Mouse (Mus musculus): ENCODE data around the gene Nipsnap2. TPM values are rescaled to one million over a fixed set of nuclear protein-coding genes. Genes with fewer than 3 reads are reported as not detected.
A peak's percentile ranks its signal among the peaks of the same experiment; 100 is the strongest.

The Nipsnap2 gene
- polyA plus RNA-seq, 1 experiment from 2014 or later = 58.7 TPM

DNA sequence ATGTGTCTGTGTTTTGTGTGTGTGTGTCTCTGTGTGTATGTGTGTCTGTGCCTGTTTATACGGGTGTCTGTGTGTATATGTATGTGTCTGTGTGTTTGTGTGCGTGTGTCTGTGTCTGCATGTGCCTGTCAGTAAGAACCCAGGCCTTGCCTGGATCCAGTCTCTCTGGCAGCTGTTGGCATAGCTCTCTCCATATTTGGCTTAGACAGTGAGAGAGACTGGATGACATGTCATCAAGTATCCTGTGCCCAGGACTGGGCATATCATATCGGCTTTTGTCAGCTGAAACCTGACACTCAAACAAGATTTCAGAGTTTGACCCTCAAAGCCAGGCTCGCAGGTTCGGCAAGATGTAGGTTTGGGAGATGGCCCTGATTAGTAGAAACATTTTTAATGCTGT, 6.2 kb downstream of the Nipsnap2 start:
- ATAC-seq (replicated peaks; ENCODE audit: low FRiP score) (no peak), DNase-seq (ENCODE audit: low spot score) (no peak)
- Histone ChIP-seq H3K36me3 (ENCODE audit: control insufficient read depth, insufficient read depth, low read length) (peaks cover 4% of the 10 kb centered on the region; the same call in 1 of the 2 replicates), H3K4me2 (no peak overlapping the region; the same call in 1 of the 2 replicates), H3K4me3 (ENCODE audit: low read depth, low read length) (no peak overlapping the region), H3K27me3 (replicated peaks; ENCODE audit: control insufficient read depth, insufficient read depth, low read length) (no peaks in the 10 kb centered on the region), H3K4me1 (replicated peaks; ENCODE audit: control insufficient read depth, insufficient read depth, low read length) (peaks cover 48% of the 10 kb centered on the region), H3K27ac (ENCODE audit: low read depth, low read length) (peak overlapping the region; percentile 48; the same call in 1 of the 2 replicates), H3K9ac (ENCODE audit: low read depth, low read length) (peak overlapping the region; percentile 31), H3K9me3 (ENCODE audit: control insufficient read depth, low read length) (no peaks in the 10 kb centered on the region)
- 66% methylated on average over 5 of the region's 5 CpGs for WGBS

DNA sequence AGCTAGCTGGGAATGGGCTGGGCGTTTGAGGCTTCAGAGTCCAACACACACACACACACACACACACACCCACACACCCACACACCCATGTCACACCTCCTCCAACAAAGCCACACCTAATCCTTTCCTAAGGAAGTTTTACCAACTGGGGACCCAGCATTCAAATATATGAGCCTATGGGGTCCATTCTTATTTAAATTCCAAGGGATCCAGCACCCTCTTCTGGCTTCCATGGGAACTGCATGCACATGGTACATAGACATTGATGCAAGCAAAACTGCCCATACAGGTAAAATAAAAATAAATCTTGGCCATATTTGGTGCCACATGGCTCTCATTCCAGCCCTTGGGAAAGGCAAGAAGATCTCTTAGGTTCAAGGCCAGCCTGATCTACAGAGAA, 16.1 kb downstream of the Nipsnap2 start:
- Histone ChIP-seq H3K4me2 (no peak overlapping the region), H3K27ac (ENCODE audit: low read depth, low read length) (no peak overlapping the region), H3K27me3 (replicated peaks; ENCODE audit: control insufficient read depth, insufficient read depth, low read length) (no peaks in the 10 kb centered on the region), H3K9me3 (ENCODE audit: control insufficient read depth, low read length) (no peaks in the 10 kb centered on the region), H3K9ac (ENCODE audit: low read depth, low read length) (no peak overlapping the region), H3K4me1 (replicated peaks; ENCODE audit: control insufficient read depth, insufficient read depth, low read length) (peaks cover 22% of the 10 kb centered on the region), H3K36me3 (ENCODE audit: control insufficient read depth, insufficient read depth, low read length) (peaks cover 10% of the 10 kb centered on the region; the same call in 1 of the 2 replicates), H3K4me3 (ENCODE audit: low read depth, low read length) (no peak overlapping the region)
- no peak for DNase-seq (ENCODE audit: low spot score)
- 89% methylated on average over 1 of the region's 1 CpGs for WGBS
- ATAC-seq (replicated peaks; ENCODE audit: low FRiP score) = no peak

- H3K27ac ChIP-seq (ENCODE audit: low read depth, low read length) = peak overlapping the region; percentile 73
- H3K4me2 ChIP-seq = peak overlapping the region; percentile 33
- H3K36me3 ChIP-seq (ENCODE audit: control insufficient read depth, insufficient read depth, low read length) = peaks cover 17% of the 10 kb centered on the region
- no peak overlapping the region for H3K4me3 ChIP-seq (ENCODE audit: low read depth, low read length)
- ATAC-seq (replicated peaks; ENCODE audit: low FRiP score) (peak; percentile 97), DNase-seq (ENCODE audit: low spot score) (peak; percentile 43)
- WGBS = 38% methylated on average over 7 of the region's 7 CpGs
- H3K9ac ChIP-seq (ENCODE audit: low read depth, low read length) = no peak overlapping the region
- H3K4me1 ChIP-seq (replicated peaks; ENCODE audit: control insufficient read depth, insufficient read depth, low read length) = peaks cover 22% of the 10 kb centered on the region
- H3K9me3 ChIP-seq (ENCODE audit: control insufficient read depth, low read length) = no peaks in the 10 kb centered on the region
- no peaks in the 10 kb centered on the region for H3K27me3 ChIP-seq (replicated peaks; ENCODE audit: control insufficient read depth, insufficient read depth, low read length)
Observed at GRCm38 (mm10) chr5:129742903-129743488, 18.1 kb downstream of the Nipsnap2 start.

GRCm38 (mm10) chr5:129744050-129744449, 19.2 kb downstream of the Nipsnap2 start:
- H3K4me3 ChIP-seq (ENCODE audit: low read depth, low read length) = no peak overlapping the region
- H3K27me3 ChIP-seq (replicated peaks; ENCODE audit: control insufficient read depth, insufficient read depth, low read length) = no peaks in the 10 kb centered on the region
- peak overlapping the region; percentile 17 for H3K9ac ChIP-seq (ENCODE audit: low read depth, low read length)
- ATAC-seq (replicated peaks; ENCODE audit: low FRiP score) (peak; percentile 53), DNase-seq (ENCODE audit: low spot score) (no peak)
- H3K4me1 ChIP-seq (replicated peaks; ENCODE audit: control insufficient read depth, insufficient read depth, low read length) = peaks cover 22% of the 10 kb centered on the region
- 32% methylated on average over 6 of the region's 6 CpGs for WGBS
- peak overlapping the region; percentile 73 for H3K27ac ChIP-seq (ENCODE audit: low read depth, low read length)
- H3K4me2 ChIP-seq = peak overlapping the region; percentile 33
- no peaks in the 10 kb centered on the region for H3K9me3 ChIP-seq (ENCODE audit: control insufficient read depth, low read length)
- H3K36me3 ChIP-seq (ENCODE audit: control insufficient read depth, insufficient read depth, low read length) = peaks cover 17% of the 10 kb centered on the region

GRCm38 (mm10) chr5:129756886-129757285, 32.0 kb downstream of the Nipsnap2 start:
- H3K9me3 ChIP-seq (ENCODE audit: control insufficient read depth, low read length) = no peaks in the 10 kb centered on the region
- WGBS = 91% methylated on average over 20 of the region's 20 CpGs
- H3K4me2 ChIP-seq = no peak overlapping the region
- no peak overlapping the region for H3K4me3 ChIP-seq (ENCODE audit: low read depth, low read length)
- no peak overlapping the region for H3K27ac ChIP-seq (ENCODE audit: low read depth, low read length)
- DNase-seq (ENCODE audit: low spot score) = no peak
- no peaks in the 10 kb centered on the region for H3K27me3 ChIP-seq (replicated peaks; ENCODE audit: control insufficient read depth, insufficient read depth, low read length)
- ATAC-seq (replicated peaks; ENCODE audit: low FRiP score) = no peak
- no peaks in the 10 kb centered on the region for H3K36me3 ChIP-seq (ENCODE audit: control insufficient read depth, insufficient read depth, low read length)
- H3K4me1 ChIP-seq (replicated peaks; ENCODE audit: control insufficient read depth, insufficient read depth, low read length) = no peaks in the 10 kb centered on the region
- H3K9ac ChIP-seq (ENCODE audit: low read depth, low read length) = no peak overlapping the region

- no peak overlapping the region for H3K9ac ChIP-seq (ENCODE audit: low read depth, low read length)
- no peaks in the 10 kb centered on the region for H3K4me1 ChIP-seq (replicated peaks; ENCODE audit: control insufficient read depth, insufficient read depth, low read length)
- 86% methylated on average over 13 of the region's 13 CpGs for WGBS
- H3K9me3 ChIP-seq (ENCODE audit: control insufficient read depth, low read length) = no peaks in the 10 kb centered on the region
- no peak overlapping the region for H3K4me2 ChIP-seq
- ATAC-seq (replicated peaks; ENCODE audit: low FRiP score) = no peak
- no peak overlapping the region for H3K4me3 ChIP-seq (ENCODE audit: low read depth, low read length)
- DNase-seq (ENCODE audit: low spot score) = no peak
- no peaks in the 10 kb centered on the region for H3K27me3 ChIP-seq (replicated peaks; ENCODE audit: control insufficient read depth, insufficient read depth, low read length)
- no peaks in the 10 kb centered on the region for H3K36me3 ChIP-seq (ENCODE audit: control insufficient read depth, insufficient read depth, low read length)
- no peak overlapping the region for H3K27ac ChIP-seq (ENCODE audit: low read depth, low read length)
Observed at GRCm38 (mm10) chr5:129759929-129760480, 35.1 kb downstream of the Nipsnap2 start.

- no peak for ATAC-seq (replicated peaks; ENCODE audit: low FRiP score)
- no peaks in the 10 kb centered on the region for H3K4me1 ChIP-seq (replicated peaks; ENCODE audit: control insufficient read depth, insufficient read depth, low read length)
- no peaks in the 10 kb centered on the region for H3K9me3 ChIP-seq (ENCODE audit: control insufficient read depth, low read length)
- H3K9ac ChIP-seq (ENCODE audit: low read depth, low read length) = no peak overlapping the region
- 80% methylated on average over 18 of the region's 18 CpGs for WGBS
- H3K36me3 ChIP-seq (ENCODE audit: control insufficient read depth, insufficient read depth, low read length) = no peaks in the 10 kb centered on the region; the same call in 1 of the 2 replicates
- no peak overlapping the region for H3K4me3 ChIP-seq (ENCODE audit: low read depth, low read length)
- H3K27me3 ChIP-seq (replicated peaks; ENCODE audit: control insufficient read depth, insufficient read depth, low read length) = no peaks in the 10 kb centered on the region
- DNase-seq (ENCODE audit: low spot score) = no peak
- H3K4me2 ChIP-seq = no peak overlapping the region
- H3K27ac ChIP-seq (ENCODE audit: low read depth, low read length) = no peak overlapping the region
Observed at GRCm38 (mm10) chr5:129761865-129762540, 37.1 kb downstream of the Nipsnap2 start.

DNA sequence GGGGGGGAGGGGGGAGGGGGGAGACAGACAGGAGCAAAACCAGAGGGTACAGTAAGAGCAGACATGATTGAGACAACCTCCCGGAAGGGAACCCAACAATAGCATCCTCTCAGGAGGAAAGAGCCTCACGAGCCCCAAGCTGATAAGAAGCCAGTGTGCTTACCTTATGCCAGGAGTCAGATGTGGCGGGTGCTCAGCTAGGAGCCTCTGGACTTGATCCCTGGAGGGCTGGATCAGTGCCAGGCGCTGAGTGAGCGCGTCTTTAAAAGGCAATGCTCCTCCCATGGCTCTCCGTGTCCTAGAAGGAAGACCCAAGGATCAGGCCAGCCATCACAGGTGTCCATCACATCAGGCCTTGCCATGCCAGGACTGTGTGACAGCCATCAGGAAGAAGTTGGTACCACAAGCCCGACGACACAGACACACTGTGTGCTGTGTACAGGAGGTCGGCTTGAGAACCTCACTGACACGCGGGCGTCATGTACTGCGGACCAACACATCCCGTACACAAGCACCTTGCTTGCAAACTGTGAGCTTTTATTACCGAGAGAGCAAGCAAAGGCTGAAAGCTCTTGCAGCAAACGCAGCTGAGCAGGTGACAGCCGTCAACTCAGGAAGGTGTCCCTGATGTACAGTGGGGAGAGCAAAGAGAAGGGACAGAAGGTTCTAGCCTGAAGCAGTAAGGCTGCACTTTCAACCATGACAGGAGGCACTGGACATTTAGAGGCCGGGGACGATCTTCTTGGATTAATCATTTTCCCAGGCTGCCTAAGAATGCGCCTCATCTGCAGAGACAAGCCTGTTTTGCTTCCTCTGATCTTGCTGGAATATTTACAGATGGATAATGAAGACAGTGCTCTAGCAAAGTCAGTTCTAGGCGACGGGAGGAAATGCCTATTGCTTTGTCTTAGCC, 45.8 kb downstream of the Nipsnap2 start:
- Histone ChIP-seq H3K4me1 (replicated peaks; ENCODE audit: control insufficient read depth, insufficient read depth, low read length) (no peaks in the 10 kb centered on the region; the same call in 1 of the 2 replicates), H3K4me2 (no peak overlapping the region), H3K27me3 (replicated peaks; ENCODE audit: control insufficient read depth, insufficient read depth, low read length) (no peaks in the 10 kb centered on the region), H3K36me3 (ENCODE audit: control insufficient read depth, insufficient read depth, low read length) (peaks cover 10% of the 10 kb centered on the region; the same call in 1 of the 2 replicates), H3K27ac (ENCODE audit: low read depth, low read length) (no peak overlapping the region), H3K9ac (ENCODE audit: low read depth, low read length) (no peak overlapping the region), H3K4me3 (ENCODE audit: low read depth, low read length) (no peak overlapping the region), H3K9me3 (ENCODE audit: control insufficient read depth, low read length) (no peaks in the 10 kb centered on the region)
- ATAC-seq (replicated peaks; ENCODE audit: low FRiP score) = no peak
- WGBS = 83% methylated on average over 23 of the region's 23 CpGs
- DNase-seq (ENCODE audit: low spot score) = no peak
